Mouse (Mus musculus) fat pad, adult 2 months (tissue): ENCODE data around the gene Olfr437.
"Not testable (repeated sequence)": the region's sequence is repeated elsewhere in the genome, so short reads cannot be mapped to it uniquely, and the experiment has no call there.

Experiments
- DNase-seq: peaks from one replicate; pipeline ENCODE4 v3.0.0-alpha.2; 2011; ENCODE audit warnings: low read depth, low spot score; ENCODE audit errors: extremely low read depth

Olfr437 gene

GRCm38 (mm10) chr6:43162982-43163381, at the start of gene Olfr437:
Olfr437 (plus strand) TSS chr6:43163282.
- DNase-seq: no peak

- not testable (repeated sequence) for DNase-seq
Observed at GRCm38 (mm10) chr6:43146267-43146666, 16.8 kb upstream of the Olfr437 start, which contains the start of gene Olfr237-ps1. Olfr237-ps1 (plus strand) TSS chr6:43146567.

- no peak for DNase-seq
Observed at GRCm38 (mm10) chr6:43159502-43159901, 3.6 kb upstream of the Olfr437 start.

DNA sequence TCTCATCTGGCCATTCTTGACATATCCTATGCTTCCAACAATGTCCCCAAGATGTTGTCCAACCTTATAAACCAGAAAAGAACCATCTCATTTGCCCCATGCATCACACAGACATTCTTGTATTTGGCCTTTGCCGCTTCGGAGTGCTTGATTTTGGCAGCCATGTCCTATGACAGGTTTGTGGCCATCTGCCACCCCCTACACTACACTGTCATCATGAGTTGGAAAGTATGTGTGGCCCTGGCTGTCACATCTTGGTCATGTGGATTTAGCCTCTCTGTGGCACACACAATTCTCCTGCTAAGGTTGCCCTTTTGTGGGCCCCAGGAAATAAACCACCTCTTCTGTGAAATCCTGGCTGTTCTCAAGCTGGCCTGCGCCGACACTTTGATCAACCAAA, 4.2 kb downstream of the Olfr437 start:
- no peak for DNase-seq

- DNase-seq: no peak
Observed at GRCm38 (mm10) chr6:43171840-43172239, 8.8 kb downstream of the Olfr437 start, which contains the start of gene Olfr13. Olfr13 (plus strand) TSS chr6:43172140.

DNA sequence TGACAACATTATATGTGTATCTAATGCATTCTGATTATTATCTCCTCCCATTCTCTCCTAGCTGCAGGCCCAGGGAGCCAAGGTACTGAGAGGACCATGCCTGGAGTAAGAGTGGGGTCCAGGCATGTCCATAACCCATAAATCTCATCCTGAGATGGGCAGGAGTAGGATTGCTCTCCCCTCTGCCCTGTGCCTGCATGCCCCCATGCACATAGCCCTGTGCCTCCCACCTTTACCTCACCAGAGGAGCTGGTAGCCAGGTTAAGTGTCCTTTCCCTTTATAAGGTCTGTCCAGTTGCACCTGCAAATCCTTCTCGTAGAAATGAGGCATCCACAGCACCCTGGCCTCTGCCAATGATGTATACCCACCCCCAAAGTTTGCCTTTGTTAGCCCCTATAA, 15.0 kb downstream of the Olfr437 start:
- DNase-seq: no peak

- no peak for DNase-seq
Observed at GRCm38 (mm10) chr6:43178584-43179501, 15.8 kb downstream of the Olfr437 start.

DNA sequence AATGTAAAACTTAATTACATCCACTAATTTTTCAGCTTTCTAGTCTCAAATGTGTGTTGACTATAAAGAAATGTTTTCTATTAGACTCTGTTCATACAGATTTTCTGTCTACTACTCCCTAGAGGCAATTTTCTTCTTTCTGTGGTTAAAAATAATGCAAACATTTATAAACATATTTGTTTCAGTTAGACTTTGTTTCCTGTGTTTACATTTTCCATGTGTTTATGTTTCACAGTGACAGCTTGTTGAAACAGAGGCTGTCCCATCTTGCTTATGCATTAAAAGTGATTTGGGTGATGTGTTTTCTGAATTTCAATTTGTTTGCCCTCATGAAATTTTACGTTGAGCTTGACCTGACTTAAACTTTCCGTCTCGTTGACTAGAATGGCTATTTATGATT, 27.9 kb downstream of the Olfr437 start:
- no peak for DNase-seq

- no peak for DNase-seq
Observed at GRCm38 (mm10) chr6:43196781-43197180, 33.7 kb downstream of the Olfr437 start, which contains the start of gene Olfr435. Olfr435 (plus strand) TSS chr6:43197146.

DNA sequence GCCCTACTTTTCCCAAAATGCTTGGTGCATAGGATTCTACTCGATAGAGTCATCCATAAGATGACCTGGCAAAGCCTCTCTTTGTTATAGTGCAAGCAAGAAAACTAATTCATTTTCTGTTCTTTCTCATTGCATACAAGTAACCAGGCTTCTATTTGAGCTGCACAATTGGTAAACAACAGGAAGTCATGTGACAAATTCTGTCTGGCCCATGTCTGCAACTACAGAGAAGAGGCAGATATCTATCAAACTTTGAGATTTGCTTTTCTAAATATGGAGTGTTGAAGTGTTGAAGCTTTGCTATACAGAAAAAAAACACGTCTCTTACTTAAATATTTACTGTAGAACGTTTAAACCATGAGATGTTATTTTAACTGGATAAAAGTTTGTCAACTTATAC, 35.0 kb downstream of the Olfr437 start:
- no peak for DNase-seq

GRCm38 (mm10) chr6:43202786-43203185, 39.7 kb downstream of the Olfr437 start:
- DNase-seq: no peak

DNA sequence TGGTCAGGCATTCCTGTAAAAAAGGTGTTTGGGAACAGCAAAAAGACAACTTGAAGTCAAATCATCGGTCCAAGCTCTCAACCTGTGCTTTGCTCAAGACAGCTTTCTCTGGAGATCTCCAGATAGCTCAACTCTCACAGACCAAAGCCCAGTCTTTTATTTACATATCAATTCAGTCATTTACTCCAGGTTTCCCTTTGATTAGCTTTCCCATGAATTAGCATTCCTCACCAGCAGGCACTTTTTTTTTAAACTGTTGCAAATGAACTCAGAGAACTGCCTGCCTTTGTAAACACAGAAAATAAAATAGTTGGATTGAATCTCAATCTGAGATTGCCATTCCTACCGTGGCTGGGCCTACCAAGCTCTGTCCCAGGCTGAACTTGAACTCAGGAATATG, 42.3 kb downstream of the Olfr437 start:
- no peak for DNase-seq

DNA sequence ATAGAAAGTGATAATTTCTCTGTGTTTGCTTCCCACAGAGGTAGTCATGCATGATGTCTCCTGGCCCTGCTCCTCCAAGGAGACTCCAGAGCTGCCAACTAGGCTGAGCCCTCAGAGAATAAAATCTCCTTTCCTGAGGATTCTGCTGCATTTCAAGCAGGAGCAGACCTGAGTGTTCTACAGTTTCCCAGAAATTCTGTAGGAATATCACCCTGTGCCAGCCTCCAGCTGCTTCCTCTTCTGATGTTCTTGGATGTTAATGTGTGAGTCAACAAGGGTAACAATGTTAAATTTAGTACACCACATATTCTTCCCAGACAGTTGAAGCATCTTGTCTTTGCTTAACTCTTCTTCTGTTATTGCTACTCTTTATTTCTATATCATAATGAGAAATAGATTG, 49.8 kb downstream of the Olfr437 start, which contains the start of gene Olfr434:
Gene Olfr434 (plus strand): TSS at position 149 of the 400 bp plus-strand sequence.
- DNase-seq: not testable (repeated sequence)
